Mouse (Mus musculus) midbrain, embryonic 15.5 days (tissue): ENCODE measurements around the gene Vps8. TPM values are rescaled to one million over a fixed set of nuclear protein-coding genes. Genes with fewer than 3 reads are reported as not detected.
"Not testable (repeated sequence)": the region's sequence is repeated elsewhere in the genome, so short reads cannot be mapped to it uniquely, and the experiment has no call there.

ENCODE experiments used
- ATAC-seq: fragments of 200-750 bp; cut with Nextera tagmentation; replicated peaks from 2 replicates; pipeline ENCODE4 v1.8.0; 2017; ENCODE audit warnings: moderate TSS enrichment
- H3K27ac ChIP-seq: fragments of 300-500 bp; sonication (generic); 2 replicates; pipeline ENCODE4 v1.5.1; 2015; ENCODE audit warnings: mild to moderate bottlenecking, inconsistent platforms
- H3K27me3 ChIP-seq: fragments of 300-500 bp; sonication (generic); replicated peaks from 2 replicates; pipeline ENCODE4 v1.6.1; 2015; ENCODE audit warnings: inconsistent platforms
- H3K36me3 ChIP-seq: fragments of 300-500 bp; sonication (generic); replicated peaks from 2 replicates; pipeline ENCODE4 v1.6.1; 2015; ENCODE audit warnings: inconsistent platforms
- H3K4me1 ChIP-seq: fragments of 300-500 bp; sonication (generic); 2 replicates; pipeline ENCODE4 v1.6.1; 2015; ENCODE audit warnings: inconsistent platforms
- H3K4me2 ChIP-seq: fragments of 300-500 bp; sonication (generic); 2 replicates; pipeline ENCODE4 v1.6.1; 2015; ENCODE audit warnings: inconsistent platforms, mild to moderate bottlenecking, moderate library complexity
- H3K4me3 ChIP-seq: fragments of 300-500 bp; sonication (generic); 2 replicates; pipeline ENCODE4 v1.5.1; 2015; ENCODE audit warnings: mild to moderate bottlenecking, inconsistent platforms
- H3K9ac ChIP-seq: fragments of 300-500 bp; sonication (generic); 2 replicates; pipeline ENCODE4 v1.6.1; 2015; ENCODE audit warnings: mild to moderate bottlenecking, inconsistent platforms
- H3K9me3 ChIP-seq: fragments of 300-500 bp; sonication (generic); 2 replicates; pipeline ENCODE4 v1.6.1; 2016; ENCODE audit warnings: inconsistent platforms
- WGBS: fragments of 180-500 bp; shearing (Covaris S2); methylation state at CpG from one replicate; pipeline ENCODE4 v1.1.7; 2015; ENCODE audit warnings: mixed read lengths; 5-methylcytosine and 5-hydroxymethylcytosine counted together
- polyA plus RNA-seq: library from polyadenylated mRNA; unstranded; fragments of >200 nt; fragmentation: Nextera tagmentation; extraction: Ambion mirVana; gene quantifications from 2 replicates; pipeline ENCODE4 v1.2.1, GENCODE M21; 2015

The Vps8 gene
- polyA plus RNA-seq, 1 experiment from 2014 or later = 37.5 TPM

- Histone ChIP-seq H3K27me3 (no peaks in the 10 kb centered on the region), H3K4me2 (peak overlapping the region; percentile 33), H3K4me3 (no peak overlapping the region), H3K9me3 (no peaks in the 10 kb centered on the region), H3K36me3 (no peaks in the 10 kb centered on the region), H3K4me1 (peaks cover 28% of the 10 kb centered on the region), H3K27ac (peak overlapping the region; percentile 68), H3K9ac (no peak overlapping the region)
- 5% methylated on average over 18 of the region's 18 CpGs for WGBS
- ATAC-seq = peak; percentile 86
Observed at GRCm38 (mm10) chr16:21664633-21665363, 241.9 kb downstream of the Vps8 start.

GRCm38 (mm10) chr16:21665423-21665986 is 242.6 kb downstream of the Vps8 start:
- WGBS = 8% methylated on average over 4 of the region's 4 CpGs
- Histone ChIP-seq H3K4me2 (peak overlapping the region; percentile 33), H3K4me1 (peaks cover 28% of the 10 kb centered on the region), H3K9ac (no peak overlapping the region), H3K27me3 (no peaks in the 10 kb centered on the region), H3K27ac (peak overlapping the region; percentile 68), H3K4me3 (no peak overlapping the region), H3K36me3 (no peaks in the 10 kb centered on the region), H3K9me3 (no peaks in the 10 kb centered on the region)
- ATAC-seq = peak; percentile 60

GRCm38 (mm10) chr16:21671878-21672277 is 249.0 kb downstream of the Vps8 start:
- H3K9ac ChIP-seq = no peak overlapping the region
- ATAC-seq = no peak
- H3K4me3 ChIP-seq = no peak overlapping the region
- WGBS = 66% methylated on average over 4 of the region's 4 CpGs
- H3K4me2 ChIP-seq = no peak overlapping the region
- no peak overlapping the region for H3K27ac ChIP-seq
- no peaks in the 10 kb centered on the region for H3K27me3 ChIP-seq
- no peaks in the 10 kb centered on the region for H3K9me3 ChIP-seq
- H3K36me3 ChIP-seq = peaks cover 4% of the 10 kb centered on the region; the same call in 1 of the 2 replicates
- no peaks in the 10 kb centered on the region for H3K4me1 ChIP-seq

GRCm38 (mm10) chr16:21673046-21673445 is 250.1 kb downstream of the Vps8 start:
- not testable (repeated sequence) for H3K9ac ChIP-seq, H3K4me3 ChIP-seq, H3K27me3 ChIP-seq, H3K36me3 ChIP-seq, H3K9me3 ChIP-seq, ATAC-seq, H3K4me1 ChIP-seq, H3K4me2 ChIP-seq, H3K27ac ChIP-seq

- not testable (repeated sequence) for H3K4me2 ChIP-seq, H3K4me3 ChIP-seq, H3K36me3 ChIP-seq, ATAC-seq, H3K9ac ChIP-seq, H3K9me3 ChIP-seq, H3K4me1 ChIP-seq, H3K27me3 ChIP-seq, H3K27ac ChIP-seq
- WGBS = 97% methylated on average over 1 of the region's 1 CpGs
Observed at GRCm38 (mm10) chr16:21673651-21674050, 250.7 kb downstream of the Vps8 start.

- H3K4me3 ChIP-seq = no peak overlapping the region
- no peak for ATAC-seq
- H3K27me3 ChIP-seq = no peaks in the 10 kb centered on the region
- no peaks in the 10 kb centered on the region; the same call in 1 of the 2 replicates for H3K4me1 ChIP-seq
- no peak overlapping the region for H3K27ac ChIP-seq
- no peak overlapping the region for H3K9ac ChIP-seq
- peaks cover 9% of the 10 kb centered on the region; the same call in 1 of the 2 replicates for H3K36me3 ChIP-seq
- WGBS = 93% methylated on average over 7 of the region's 7 CpGs
- no peaks in the 10 kb centered on the region for H3K9me3 ChIP-seq
- H3K4me2 ChIP-seq = no peak overlapping the region
Observed at GRCm38 (mm10) chr16:21676791-21677190, 253.9 kb downstream of the Vps8 start.

- Histone ChIP-seq H3K4me2 (no peak overlapping the region), H3K27me3 (no peaks in the 10 kb centered on the region), H3K4me3 (no peak overlapping the region), H3K4me1 (peaks cover 22% of the 10 kb centered on the region), H3K9ac (no peak overlapping the region), H3K27ac (no peak overlapping the region), H3K9me3 (no peaks in the 10 kb centered on the region), H3K36me3 (peaks cover 16% of the 10 kb centered on the region; the same call in 1 of the 2 replicates)
- ATAC-seq = no peak
- WGBS = 92% methylated on average over 5 of the region's 5 CpGs
Observed at GRCm38 (mm10) chr16:21687406-21687805, 264.5 kb downstream of the Vps8 start.

GRCm38 (mm10) chr16:21689141-21689540 is 266.2 kb downstream of the Vps8 start:
- Histone ChIP-seq H3K36me3 (peaks cover 9% of the 10 kb centered on the region; the same call in 1 of the 2 replicates), H3K9me3 (no peaks in the 10 kb centered on the region), H3K9ac (no peak overlapping the region), H3K4me1 (peaks cover 32% of the 10 kb centered on the region), H3K4me2 (no peak overlapping the region), H3K27ac (no peak overlapping the region), H3K4me3 (no peak overlapping the region), H3K27me3 (no peaks in the 10 kb centered on the region)
- no peak for ATAC-seq
- 96% methylated on average over 5 of the region's 5 CpGs for WGBS

- Histone ChIP-seq H3K4me1 (peaks cover 34% of the 10 kb centered on the region), H3K4me2 (0 out of 2 replicates have a peak overlapping the region, but pooled peaks have one; percentile 4), H3K4me3 (no peak overlapping the region), H3K27ac (no peak overlapping the region), H3K27me3 (no peaks in the 10 kb centered on the region), H3K9me3 (no peaks in the 10 kb centered on the region), H3K36me3 (peaks cover 9% of the 10 kb centered on the region; the same call in 1 of the 2 replicates), H3K9ac (no peak overlapping the region)
- WGBS = 23% methylated on average over 5 of the region's 5 CpGs
- no peak for ATAC-seq
Observed at GRCm38 (mm10) chr16:21690216-21690755, 267.4 kb downstream of the Vps8 start.

- peaks cover 41% of the 10 kb centered on the region for H3K4me1 ChIP-seq
- peak overlapping the region; percentile 95 for H3K9ac ChIP-seq
- H3K27me3 ChIP-seq = no peaks in the 10 kb centered on the region
- peak overlapping the region; percentile 89 for H3K4me2 ChIP-seq
- ATAC-seq = peak; percentile 78
- under 1% methylated on average over 45 of the region's 45 CpGs for WGBS
- no peaks in the 10 kb centered on the region for H3K36me3 ChIP-seq
- H3K9me3 ChIP-seq = no peaks in the 10 kb centered on the region
- peak overlapping the region; percentile 99 for H3K27ac ChIP-seq
- peak overlapping the region; percentile 89 for H3K4me3 ChIP-seq
Observed at GRCm38 (mm10) chr16:21693981-21694462, 271.1 kb downstream of the Vps8 start.
